Mouse (Mus musculus) lung, adult 2 months (tissue): Measurements from ENCODE around the gene Adcy4. TPM values are rescaled to one million over a fixed set of nuclear protein-coding genes. Genes with fewer than 3 reads are reported as not detected.
"Not testable (repeated sequence)": the region's sequence is repeated elsewhere in the genome, so short reads cannot be mapped to it uniquely, and the experiment has no call there.

Experiments used
- DNase-seq: peaks from one replicate; pipeline ENCODE4 v3.0.0; 2022
- H3K4me1 ChIP-seq: fragments of 200-500 bp; 2 replicates; pipeline ENCODE4 v1.6.1; 2011; ENCODE audit warnings: low read length; ENCODE audit not compliant: control insufficient read depth, insufficient read depth
- H3K4me3 ChIP-seq: fragments of 200-500 bp; replicated peaks from 2 replicates; pipeline ENCODE3; 2011; ENCODE audit warnings: low read depth, mild to moderate bottlenecking, control low read depth, low read length; ENCODE audit errors: extremely low read depth
- CTCF ChIP-seq: fragments of 200-500 bp; IDR thresholded peaks from 2 replicates; pipeline ENCODE4 v1.5.1; 2011; ENCODE audit warnings: mild to moderate bottlenecking, low read length, control low read depth; ENCODE audit not compliant: insufficient read depth
- POLR2A ChIP-seq: fragments of 200-500 bp; IDR thresholded peaks from 2 replicates; pipeline ENCODE4 v1.6.1; 2011; ENCODE audit warnings: low read depth, mild to moderate bottlenecking, control low read depth, low read length, borderline replicate concordance; ENCODE audit errors: extremely low read depth
- WGBS: fragments of 180-500 bp; shearing (Covaris S2); methylation state at CpG from one replicate; pipeline ENCODE4 v1.1.7; 2018; 5-methylcytosine and 5-hydroxymethylcytosine counted together
- polyA plus RNA-seq: library from polyadenylated mRNA; depleted of rRNA; stranded (reverse); fragments of >200 nt; gene quantifications from 2 replicates; pipeline ENCODE4 v1.2.3, GENCODE M21; 2012

The Adcy4 gene
- polyA plus RNA-seq, 1 experiment = 157 TPM

GRCm38 (mm10) chr14:55761163-55761562, 22.7 kb downstream of the Adcy4 start, which contains the start of gene Ltb4r2:
Gene Ltb4r2 (plus strand): TSS chr14:55761428.
- TF ChIP-seq POLR2A = no peak
- no peak for TF ChIP-seq CTCF
- H3K4me1 ChIP-seq = peaks cover 7% of the 10 kb centered on the region; the same call in 1 of the 2 replicates
- peak within 1 kb of the TSS; percentile 55 for H3K4me3 ChIP-seq
- WGBS = 89% methylated on average over 6 of the region's 6 CpGs
- no peak for DNase-seq

- WGBS = 0% methylated on average over 6 of the region's 6 CpGs
- not testable (repeated sequence) for H3K4me3 ChIP-seq, H3K4me1 ChIP-seq
- peak; percentile 88 for DNase-seq
- TF ChIP-seq CTCF = peak; percentile 66
Observed at GRCm38 (mm10) chr14:55760156-55760555, 23.7 kb downstream of the Adcy4 start.

GRCm38 (mm10) chr14:55758363-55758784, 25.5 kb downstream of the Adcy4 start, which contains the start of gene Cideb:
Gene Cideb (minus strand): TSS chr14:55758458.
- 14% methylated on average over 8 of the region's 8 CpGs for WGBS
- Histone ChIP-seq H3K4me1 (peaks cover 7% of the 10 kb centered on the region; the same call in 1 of the 2 replicates), H3K4me3 (no peak within 1 kb of the TSS)
- TF ChIP-seq POLR2A (no peak), CTCF (peak; percentile 56)
- no peak for DNase-seq

GRCm38 (mm10) chr14:55757566-55757965, 26.3 kb downstream of the Adcy4 start:
- Histone ChIP-seq H3K4me3 (no peak overlapping the region), H3K4me1 (peaks cover 4% of the 10 kb centered on the region; the same call in 1 of the 2 replicates)
- DNase-seq = no peak
- TF ChIP-seq POLR2A (no peak), CTCF (no peak)
- WGBS = 47% methylated on average over 6 of the region's 6 CpGs

GRCm38 (mm10) chr14:55747051-55747847, 36.6 kb downstream of the Adcy4 start:
- TF ChIP-seq POLR2A (no peak), CTCF (no peak)
- 90% methylated on average over 10 of the region's 10 CpGs for WGBS
- DNase-seq = no peak
- H3K4me1 ChIP-seq = peaks cover 11% of the 10 kb centered on the region
- H3K4me3 ChIP-seq = no peak overlapping the region

- Histone ChIP-seq H3K4me1 (peaks cover 11% of the 10 kb centered on the region), H3K4me3 (peak overlapping the region; percentile 86)
- 0% methylated on average over 31 of the region's 31 CpGs for WGBS
- DNase-seq = no peak
- TF ChIP-seq POLR2A (no peak), CTCF (no peak)
Observed at GRCm38 (mm10) chr14:55745861-55746237, 38.0 kb downstream of the Adcy4 start.

- H3K4me1 ChIP-seq = peaks cover 11% of the 10 kb centered on the region
- DNase-seq = peak; percentile 82
- H3K4me3 ChIP-seq = peak within 1 kb of the TSS; percentile 86
- 1% methylated on average over 48 of the region's 48 CpGs for WGBS
- TF ChIP-seq POLR2A (peak; percentile 72; the same call in 1 of the 2 replicates), CTCF (no peak)
Observed at GRCm38 (mm10) chr14:55745180-55745860, 38.6 kb downstream of the Adcy4 start, which contains the start of the genes Dhrs1 and Nop9. Gene Dhrs1 (minus strand): TSS chr14:55745690. Gene Nop9 (plus strand): TSS chr14:55745693.

- peaks cover 11% of the 10 kb centered on the region for H3K4me1 ChIP-seq
- DNase-seq = peak; percentile 90
- TF ChIP-seq POLR2A = no peak
- TF ChIP-seq CTCF = peak; percentile 98
- WGBS = 17% methylated on average over 10 of the region's 10 CpGs
- H3K4me3 ChIP-seq = peak overlapping the region; percentile 1
Observed at GRCm38 (mm10) chr14:55743711-55744110, 40.2 kb downstream of the Adcy4 start.

- no peak for TF ChIP-seq POLR2A
- no peak for TF ChIP-seq CTCF
- no peaks in the 10 kb centered on the region for H3K4me1 ChIP-seq
- no peak for DNase-seq
- no peak overlapping the region for H3K4me3 ChIP-seq
- WGBS = 62% methylated on average over 9 of the region's 9 CpGs
Observed at GRCm38 (mm10) chr14:55737086-55737687, 46.7 kb downstream of the Adcy4 start.

- no peaks in the 10 kb centered on the region for H3K4me1 ChIP-seq
- TF ChIP-seq POLR2A (no peak), CTCF (no peak)
- WGBS = 73% methylated on average over 4 of the region's 4 CpGs
- DNase-seq = no peak
- H3K4me3 ChIP-seq = no peak overlapping the region
Observed at GRCm38 (mm10) chr14:55735758-55736157, 48.1 kb downstream of the Adcy4 start.
